Mouse (Mus musculus) C3H10T1/2 (cell line): Measurements from ENCODE around the gene Mal. TPM values are rescaled to one million over a fixed set of nuclear protein-coding genes. Genes with fewer than 3 reads are reported as not detected.

Source experiments
- polyA plus RNA-seq, 2 experiments: library from polyadenylated mRNA; unstranded; fragments of >200 nt; fragmentation: generic; extraction: Trizol; gene quantifications; one replicate each; pipeline ENCODE4 v1.2.1; 2012; ENCODE audit warnings: missing spikeins in 2 of 2

The Mal gene
- not detected for polyA plus RNA-seq

GRCm38 (mm10) chr2:127656086-127656720 is at the start of gene Mal:
Mal (minus strand) TSS chr2:127656695.

GRCm38 (mm10) chr2:127586694-127587513 is 69.6 kb downstream of the Mal start, which contains the start of the genes Zfp661 and Mrps5:
Zfp661 (minus strand) TSS chr2:127587094.
Mrps5 (plus strand) TSS chr2:127587222.

Other genes with a start within 250 kb of the Mal start
- under 1 TPM in 1 of 2 experiments, not detected in 1; 0.02 TPM for gene Gpat2, start 231.5 kb downstream of the Mal start, polyA plus RNA-seq
- gene Fahd2a, start 212.1 kb downstream of the Mal start, polyA plus RNA-seq = under 1 TPM; 0.57 to 0.73 TPM
- 1 to 10 TPM in 1 of 2 experiments, under 1 TPM in 1; 0.66 to 3.0 TPM for gene Kcnip3, start 134.6 kb downstream of the Mal start, polyA plus RNA-seq
- gene Prom2, start 115.2 kb downstream of the Mal start, polyA plus RNA-seq = not detected
- under 1 TPM; 0.04 to 0.71 TPM for gene Zfp661, start 69.6 kb downstream of the Mal start, polyA plus RNA-seq
- 10 to 100 TPM; 28.7 to 30.0 TPM for gene Mrps5, start 69.5 kb downstream of the Mal start, polyA plus RNA-seq
- not detected for gene Mall, start 73.2 kb upstream of the Mal start, polyA plus RNA-seq
- 10 to 100 TPM in 1 of 2 experiments, 1 to 10 TPM in 1; 3.9 to 19.6 TPM for gene Nphp1, start 132.2 kb upstream of the Mal start, polyA plus RNA-seq
- gene Mtln, start 135.8 kb upstream of the Mal start, polyA plus RNA-seq = 10 to 100 TPM; 16.4 to 22.2 TPM
- gene Bub1, start 175.2 kb upstream of the Mal start, polyA plus RNA-seq = 1 to 10 TPM in 1 of 2 experiments, under 1 TPM in 1; 0.48 to 3.7 TPM
- gene Acoxl, start 182.2 kb upstream of the Mal start, polyA plus RNA-seq = under 1 TPM in 1 of 2 experiments, not detected in 1; 0.06 TPM